Mouse (Mus musculus) CD4-positive naive resting alpha-beta T cell, adult 57 days (primary cell): Measurements from ENCODE around the gene Galr2. TPM values are rescaled to one million over a fixed set of nuclear protein-coding genes. Genes with fewer than 3 reads are reported as not detected.

Experiments used
- total RNA-seq: library from RNA; stranded (reverse); gene quantifications from one replicate; pipeline ENCODE4 v1.2.4, GENCODE M21; 2023

The Galr2 gene
- not detected for total RNA-seq

GRCm38 (mm10) chr11:116280751-116281663, at the start of gene Galr2:
TSS of gene Galr2 (plus strand) at chr11:116280939.

GRCm38 (mm10) chr11:116237742-116238395, 42.9 kb upstream of the Galr2 start, which contains the start of gene Evpl:
TSS of gene Evpl (minus strand) at chr11:116238077.

GRCm38 (mm10) chr11:116274045-116274666, 6.6 kb upstream of the Galr2 start, which contains the start of gene Srp68:
TSS of gene Srp68 (minus strand) at chr11:116274217.

GRCm38 (mm10) chr11:116307019-116307725, 26.4 kb downstream of the Galr2 start, which contains the start of gene Exoc7:
TSS of gene Exoc7 (minus strand) at chr11:116307233.

Other genes starting within 250 kb of the Galr2 start
- gene Unc13d, start 203.0 kb upstream of the Galr2 start, total RNA-seq: 85.3 TPM
- gene Wbp2, start 193.9 kb upstream of the Galr2 start, total RNA-seq: 174 TPM
- gene Trim47, start 153.7 kb upstream of the Galr2 start, total RNA-seq: 1.8 TPM
- 39.2 TPM for gene Trim65, start 149.8 kb upstream of the Galr2 start, total RNA-seq
- 59.1 TPM for gene Mrpl38, start 142.1 kb upstream of the Galr2 start, total RNA-seq
- 27.4 TPM for gene Fbf1, start 112.8 kb upstream of the Galr2 start, total RNA-seq
- gene Ten1, start 82.1 kb upstream of the Galr2 start, total RNA-seq: 43.3 TPM
- 24.0 TPM for gene Acox1, start 81.9 kb upstream of the Galr2 start, total RNA-seq
- gene Evpl, start 42.9 kb upstream of the Galr2 start, total RNA-seq: 0.44 TPM
- gene Srp68, start 6.7 kb upstream of the Galr2 start, total RNA-seq: 67.5 TPM
- 60.6 TPM for gene Exoc7, start 26.3 kb downstream of the Galr2 start, total RNA-seq
- not detected for gene Foxj1, start 54.5 kb downstream of the Galr2 start, total RNA-seq
- gene Rnf157, start 132.1 kb downstream of the Galr2 start, total RNA-seq: 8.8 TPM
- gene Ubald2, start 153.2 kb downstream of the Galr2 start, total RNA-seq: 107 TPM
- 0.21 TPM for gene Qrich2, start 185.3 kb downstream of the Galr2 start, total RNA-seq
- 78.4 TPM for gene Prpsap1, start 213.3 kb downstream of the Galr2 start, total RNA-seq
- gene Sphk1, start 250.0 kb downstream of the Galr2 start, total RNA-seq: 0.18 TPM